Comparison of ENCODE assay signal across 9 mouse cellular contexts in the genomic region with DNA sequence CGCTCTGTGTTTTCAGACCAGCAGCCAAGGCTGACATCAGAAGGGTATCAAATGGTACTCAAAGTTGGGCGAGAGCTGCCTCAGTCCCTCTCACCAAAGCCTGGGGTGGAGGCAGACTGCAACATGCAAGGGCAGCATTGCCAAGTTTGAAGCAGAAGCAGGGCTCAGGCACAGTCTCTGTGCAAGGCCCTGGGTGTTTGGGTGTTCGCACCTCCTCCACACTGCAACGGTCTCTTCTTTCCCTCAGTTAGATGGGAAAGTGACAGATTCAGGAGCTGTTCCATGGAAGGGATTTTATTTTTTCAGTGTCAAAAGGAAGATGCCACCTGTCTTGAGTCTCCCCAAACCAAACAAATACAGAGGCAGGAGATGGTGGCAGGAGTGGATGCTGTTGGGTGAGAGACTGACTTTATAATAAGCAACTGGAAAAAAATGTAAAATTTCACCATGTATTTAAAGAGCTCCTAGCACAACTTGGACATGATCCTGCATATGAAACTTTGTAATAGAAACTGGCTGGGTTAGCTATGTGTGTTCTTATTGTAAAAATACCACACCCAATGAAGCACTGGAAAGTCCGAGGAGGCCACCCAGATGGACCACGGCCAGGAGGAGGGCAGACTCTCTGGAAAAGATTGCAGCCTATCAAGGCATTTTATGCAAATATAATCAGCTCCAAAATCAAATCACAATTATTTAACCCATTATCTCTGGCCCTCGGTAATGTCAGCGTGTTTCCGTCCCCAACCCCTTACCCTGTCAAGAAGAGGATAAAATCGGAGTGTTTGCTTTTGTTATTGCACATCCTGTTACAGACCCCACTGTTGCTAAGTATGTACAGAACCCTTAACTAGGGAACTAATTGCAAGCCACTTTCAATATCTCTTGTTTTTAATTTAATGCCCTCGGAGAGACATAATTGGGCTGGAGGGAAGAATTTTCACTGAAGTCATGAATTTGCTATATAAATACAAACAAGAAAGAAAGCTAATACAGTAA.
DNase-seq lines count a peak whose midpoint lies in the region; ATAC-seq and TF ChIP-seq lines count a peak whose summit lies in the region.
"Had no signal": no experiment of that assay in that cellular context is flagged by ENCODE, and none has a peak within 500 bp of the region (broad histone marks: within the 10 kb centered on the region; RNA-seq: fewer than 3 reads in every experiment).

No protein-coding gene starts in this region.

- H3K4me2 ChIP-seq in limb, embryonic 14.5 days (replicated peaks; ENCODE audit: low read depth, low read length, severe bottlenecking), result no peak overlapping the region

- H3K27me3 ChIP-seq in limb, embryonic 14.5 days (ENCODE audit: control insufficient read depth, insufficient read depth, low read length), result no peaks in the 10 kb centered on the region

- WGBS in limb, embryonic 14.5 days, result 55% methylated on average over 11 of the region's 11 CpGs

- H3K9ac ChIP-seq in limb, embryonic 14.5 days (ENCODE audit: low read depth, low read length, severe bottlenecking), result no peak overlapping the region

- H3K4me1 ChIP-seq in limb, embryonic 14.5 days (ENCODE audit: control insufficient read depth, insufficient read depth, low read length), result peaks cover 15% of the 10 kb centered on the region

- DNase-seq in frontal cortex, postnatal 36 days (ENCODE audit: low spot score in 2 of 2), result peak; percentile 53 to 57
- DNase-seq in frontal cortex, postnatal 14 days (ENCODE audit: low spot score in 2 of 2), result no peak
- DNase-seq in testis, postnatal 10 days (ENCODE audit: low spot score), result peak; percentile 60
- DNase-seq in testis, postnatal 14 days (ENCODE audit: low spot score), result no peak
- peak; percentile 41 for DNase-seq in limb, embryonic 14.5 days (ENCODE audit: low spot score)
- peak; percentile 47 to 56 for DNase-seq in urinary bladder, postnatal 4 days (ENCODE audit: low spot score in 2 of 2)
- DNase-seq in adrenal gland, adult 18-20 months (ENCODE audit: low spot score in 2 of 2), result no peak
- DNase-seq in embryo, embryonic 9.5 days (ENCODE audit: extremely low spot score), result no peak

- H3K36me3 ChIP-seq in limb, embryonic 14.5 days (ENCODE audit: control insufficient read depth, insufficient read depth, low read length), result no peaks in the 10 kb centered on the region

- no peak overlapping the region for H3K27ac ChIP-seq in limb, embryonic 14.5 days (replicated peaks; ENCODE audit: low read depth, low read length)

- TF ChIP-seq POLR2A in limb, embryonic 14.5 days (IDR thresholded peaks at IDR 0.05; ENCODE audit: borderline replicate concordance, extremely low read depth, insufficient read depth, insufficient read length), result no peak

- H3K9me3 ChIP-seq in limb, embryonic 14.5 days (ENCODE audit: control insufficient read depth, low read length), result no peaks in the 10 kb centered on the region

- no peak overlapping the region for H3K4me3 ChIP-seq in limb, embryonic 14.5 days (replicated peaks; ENCODE audit: low read length)
- H3K4me3 ChIP-seq: left cerebral cortex, adult 2 months had no signal

- ATAC-seq in limb, embryonic 14.5 days (ENCODE audit: low FRiP score, low read depth), result no peak

Comparison
In these comparisons a context has a peak if more than half of its experiments do, and no peak if none do; other contexts are left out.
1. DNase-seq: peak in frontal cortex, postnatal 36 days (2 of 2), testis, postnatal 10 days (single experiment), limb, embryonic 14.5 days (single experiment) and urinary bladder, postnatal 4 days (2 of 2); none in frontal cortex, postnatal 14 days (0 of 2), testis, postnatal 14 days (single experiment), adrenal gland, adult 18-20 months (0 of 2) and embryo, embryonic 9.5 days (single experiment).